Mouse (Mus musculus): ENCODE measurements around the gene Esyt1.

GRCm38 (mm10) chr10:128546361-128546760 is 20.7 kb upstream of the Esyt1 start:
- no peak for TF ChIP-seq CTCF (IDR thresholded peaks at IDR 0.05; ENCODE audit: borderline replicate concordance, insufficient read depth, low read length)
- TF ChIP-seq POLR2A (IDR thresholded peaks at IDR 0.05; ENCODE audit: low read depth, low read length): no peak

Data from embryonic fibroblast, embryonic 13.5 days (primary cell).